Mouse (Mus musculus) forebrain, embryonic 13.5 days (tissue): ENCODE measurements around the gene Babam1. TPM values are rescaled to one million over a fixed set of nuclear protein-coding genes. Genes with fewer than 3 reads are reported as not detected.

Experiments used
- ATAC-seq: fragments of 200-750 bp; cut with Nextera tagmentation; 2 replicates; pipeline ENCODE4 v1.8.0; 2017
- H3K27ac ChIP-seq: fragments of 300-500 bp; sonication (generic); 2 replicates; pipeline ENCODE4 v1.5.1; 2015; ENCODE audit warnings: inconsistent platforms, mild to moderate bottlenecking, moderate library complexity
- H3K27me3 ChIP-seq: fragments of 300-500 bp; sonication (generic); 2 replicates; pipeline ENCODE4 v1.6.1; 2015; ENCODE audit warnings: mild to moderate bottlenecking, inconsistent platforms
- H3K36me3 ChIP-seq: fragments of 300-500 bp; sonication (generic); 2 replicates; pipeline ENCODE4 v1.6.1; 2015; ENCODE audit warnings: mild to moderate bottlenecking, inconsistent platforms; ENCODE audit not compliant: poor library complexity, severe bottlenecking
- H3K4me1 ChIP-seq: fragments of 300-500 bp; sonication (generic); 2 replicates; pipeline ENCODE4 v1.6.1; 2015; ENCODE audit warnings: inconsistent platforms
- H3K4me2 ChIP-seq: fragments of 300-500 bp; sonication (generic); 2 replicates; pipeline ENCODE4 v1.6.1; 2015; ENCODE audit warnings: inconsistent platforms, mild to moderate bottlenecking, moderate library complexity
- H3K4me3 ChIP-seq: fragments of 300-500 bp; sonication (generic); 2 replicates; pipeline ENCODE4 v1.5.1; 2015; ENCODE audit warnings: mild to moderate bottlenecking, inconsistent platforms
- H3K9ac ChIP-seq: fragments of 300-500 bp; sonication (generic); 2 replicates; pipeline ENCODE4 v1.6.1; 2015; ENCODE audit warnings: mild to moderate bottlenecking, inconsistent platforms
- H3K9me3 ChIP-seq: fragments of 300-500 bp; sonication (generic); replicated peaks from 2 replicates; pipeline ENCODE4 v1.6.1; 2016; ENCODE audit warnings: inconsistent platforms
- WGBS: fragments of 180-500 bp; shearing (Covaris S2); methylation state at CpG from one replicate; pipeline ENCODE4 v1.1.7; 2015; 5-methylcytosine and 5-hydroxymethylcytosine counted together
- polyA plus RNA-seq: library from polyadenylated mRNA; unstranded; fragments of >200 nt; fragmentation: Nextera tagmentation; extraction: Ambion mirVana; gene quantifications from 2 replicates; pipeline ENCODE4 v1.2.1, GENCODE M21; 2015

Gene Babam1
- polyA plus RNA-seq, result 99.2 and 101 TPM in 2 replicates

- peaks cover 26% of the 10 kb centered on the region for H3K36me3 ChIP-seq
- peak within 1 kb of the TSS; percentile 44 for H3K27ac ChIP-seq
- ATAC-seq, result peak; percentile 99
- H3K4me2 ChIP-seq, result peak within 1 kb of the TSS; percentile 86
- H3K9ac ChIP-seq, result peak within 1 kb of the TSS; percentile 76
- no peaks in the 10 kb centered on the region for H3K27me3 ChIP-seq
- H3K4me1 ChIP-seq, result peaks cover 13% of the 10 kb centered on the region
- H3K9me3 ChIP-seq, result no peaks in the 10 kb centered on the region
- 1% methylated on average over 34 of the region's 34 CpGs for WGBS
- H3K4me3 ChIP-seq, result peak within 1 kb of the TSS; percentile 77
These were observed at the start of gene Babam1 for GRCm38 (mm10) chr8:71396639-71397305. Gene Babam1 (plus strand): TSS chr8:71396861.

- 74% methylated on average over 3 of the region's 3 CpGs for WGBS
- H3K36me3 ChIP-seq, result peaks cover 97% of the 10 kb centered on the region
- no peak overlapping the region for H3K27ac ChIP-seq
- no peak overlapping the region for H3K4me2 ChIP-seq
- no peaks in the 10 kb centered on the region for H3K4me1 ChIP-seq
- no peaks in the 10 kb centered on the region for H3K9me3 ChIP-seq
- no peak for ATAC-seq
- H3K9ac ChIP-seq, result no peak overlapping the region
- H3K4me3 ChIP-seq, result no peak overlapping the region
- H3K27me3 ChIP-seq, result no peaks in the 10 kb centered on the region
These were observed 45.5 kb upstream of the Babam1 start for GRCm38 (mm10) chr8:71351117-71351516.

GRCm38 (mm10) chr8:71351520-71351919, 45.1 kb upstream of the Babam1 start:
- no peaks in the 10 kb centered on the region for H3K27me3 ChIP-seq
- 90% methylated on average over 1 of the region's 1 CpGs for WGBS
- no peaks in the 10 kb centered on the region for H3K4me1 ChIP-seq
- H3K27ac ChIP-seq, result no peak overlapping the region
- H3K9me3 ChIP-seq, result no peaks in the 10 kb centered on the region
- H3K4me2 ChIP-seq, result no peak overlapping the region
- no peak overlapping the region for H3K9ac ChIP-seq
- H3K36me3 ChIP-seq, result peaks cover 97% of the 10 kb centered on the region
- ATAC-seq, result no peak
- H3K4me3 ChIP-seq, result no peak overlapping the region

- H3K4me3 ChIP-seq, result no peak overlapping the region
- peaks cover 85% of the 10 kb centered on the region for H3K36me3 ChIP-seq
- H3K4me2 ChIP-seq, result no peak overlapping the region
- H3K9ac ChIP-seq, result no peak overlapping the region
- 91% methylated on average over 3 of the region's 3 CpGs for WGBS
- H3K27me3 ChIP-seq, result no peaks in the 10 kb centered on the region
- H3K4me1 ChIP-seq, result no peaks in the 10 kb centered on the region
- no peak overlapping the region for H3K27ac ChIP-seq
- H3K9me3 ChIP-seq, result no peaks in the 10 kb centered on the region
- ATAC-seq, result no peak
These were observed 38.6 kb upstream of the Babam1 start for GRCm38 (mm10) chr8:71358026-71358425.

GRCm38 (mm10) chr8:71366771-71367528, 29.7 kb upstream of the Babam1 start, which contains the start of gene Use1:
Gene Use1 (plus strand): TSS chr8:71366848.
- H3K27ac ChIP-seq, result peak within 1 kb of the TSS; percentile 86
- H3K4me1 ChIP-seq, result peaks cover 22% of the 10 kb centered on the region
- H3K36me3 ChIP-seq, result peaks cover 16% of the 10 kb centered on the region
- WGBS, result under 1% methylated on average over 56 of the region's 56 CpGs
- H3K9me3 ChIP-seq, result no peaks in the 10 kb centered on the region
- H3K4me2 ChIP-seq, result peak within 1 kb of the TSS; percentile 80
- H3K4me3 ChIP-seq, result peak within 1 kb of the TSS; percentile 65
- peak within 1 kb of the TSS; percentile 63 for H3K9ac ChIP-seq
- H3K27me3 ChIP-seq, result no peaks in the 10 kb centered on the region
- ATAC-seq, result peak; percentile 82

GRCm38 (mm10) chr8:71367529-71368176, 29.0 kb upstream of the Babam1 start:
- peaks cover 22% of the 10 kb centered on the region for H3K4me1 ChIP-seq
- peak overlapping the region; percentile 86 for H3K27ac ChIP-seq
- H3K27me3 ChIP-seq, result no peaks in the 10 kb centered on the region
- H3K9me3 ChIP-seq, result no peaks in the 10 kb centered on the region
- ATAC-seq, result 0 out of 2 replicates have a peak, but pooled peaks have one; percentile 1
- H3K36me3 ChIP-seq, result peaks cover 16% of the 10 kb centered on the region
- 48% methylated on average over 17 of the region's 17 CpGs for WGBS
- peak overlapping the region; percentile 63 for H3K9ac ChIP-seq
- H3K4me3 ChIP-seq, result peak overlapping the region; percentile 65
- peak overlapping the region; percentile 80 for H3K4me2 ChIP-seq

GRCm38 (mm10) chr8:71368366-71368765, 28.3 kb upstream of the Babam1 start:
- Histone ChIP-seq H3K36me3 (peaks cover 19% of the 10 kb centered on the region), H3K4me1 (peaks cover 22% of the 10 kb centered on the region), H3K9me3 (no peaks in the 10 kb centered on the region), H3K27me3 (no peaks in the 10 kb centered on the region), H3K4me2 (no peak overlapping the region), H3K27ac (no peak overlapping the region), H3K4me3 (0 out of 2 replicates have a peak overlapping the region, but pooled peaks have one; percentile 65), H3K9ac (no peak overlapping the region)
- no peak for ATAC-seq

GRCm38 (mm10) chr8:71369040-71369718, 27.5 kb upstream of the Babam1 start:
- H3K36me3 ChIP-seq, result peaks cover 27% of the 10 kb centered on the region
- no peak for ATAC-seq
- no peaks in the 10 kb centered on the region for H3K27me3 ChIP-seq
- H3K4me2 ChIP-seq, result no peak overlapping the region
- no peak overlapping the region for H3K27ac ChIP-seq
- H3K9me3 ChIP-seq, result no peaks in the 10 kb centered on the region
- no peak overlapping the region for H3K4me3 ChIP-seq
- peaks cover 22% of the 10 kb centered on the region for H3K4me1 ChIP-seq
- WGBS, result 92% methylated on average over 10 of the region's 10 CpGs
- H3K9ac ChIP-seq, result no peak overlapping the region

GRCm38 (mm10) chr8:71370711-71371235, 25.9 kb upstream of the Babam1 start:
- WGBS, result 23% methylated on average over 5 of the region's 5 CpGs
- Histone ChIP-seq H3K36me3 (peaks cover 32% of the 10 kb centered on the region), H3K27me3 (no peaks in the 10 kb centered on the region), H3K4me3 (peak overlapping the region; percentile 63), H3K4me2 (peak overlapping the region; percentile 55), H3K9ac (peak overlapping the region; percentile 59), H3K4me1 (peaks cover 26% of the 10 kb centered on the region), H3K27ac (no peak overlapping the region), H3K9me3 (no peaks in the 10 kb centered on the region)
- no peak for ATAC-seq

GRCm38 (mm10) chr8:71371236-71371848, 25.3 kb upstream of the Babam1 start, which contains the start of gene Ocel1:
Gene Ocel1 (plus strand): TSS chr8:71371298.
- H3K4me3 ChIP-seq, result peak within 1 kb of the TSS; percentile 63
- peak within 1 kb of the TSS; percentile 62 for H3K27ac ChIP-seq
- H3K36me3 ChIP-seq, result peaks cover 32% of the 10 kb centered on the region
- peak; percentile 89 for ATAC-seq
- no peaks in the 10 kb centered on the region for H3K27me3 ChIP-seq
- H3K9ac ChIP-seq, result peak within 1 kb of the TSS; percentile 59
- peaks cover 29% of the 10 kb centered on the region for H3K4me1 ChIP-seq
- no peaks in the 10 kb centered on the region for H3K9me3 ChIP-seq
- peak within 1 kb of the TSS; percentile 55 for H3K4me2 ChIP-seq
- WGBS, result under 1% methylated on average over 68 of the region's 68 CpGs

GRCm38 (mm10) chr8:71372427-71372826, 24.2 kb upstream of the Babam1 start:
- peaks cover 9% of the 10 kb centered on the region; the same call in 1 of the 2 replicates for H3K27me3 ChIP-seq
- H3K4me3 ChIP-seq, result no peak overlapping the region
- no peak overlapping the region for H3K27ac ChIP-seq
- no peak for ATAC-seq
- no peak overlapping the region for H3K4me2 ChIP-seq
- 83% methylated on average over 12 of the region's 12 CpGs for WGBS
- peaks cover 32% of the 10 kb centered on the region for H3K36me3 ChIP-seq
- H3K4me1 ChIP-seq, result peaks cover 34% of the 10 kb centered on the region
- H3K9me3 ChIP-seq, result no peaks in the 10 kb centered on the region
- no peak overlapping the region for H3K9ac ChIP-seq
